Mouse (Mus musculus): Measurements from ENCODE around the gene Mgat5b. TPM values are rescaled to one million over a fixed set of nuclear protein-coding genes. Genes with fewer than 3 reads are reported as not detected.

Mgat5b gene
- polyA plus RNA-seq, 1 experiment = 9.3 TPM

GRCm38 (mm10) chr11:116928031-116928430, 9.4 kb downstream of the Mgat5b start:
- TF ChIP-seq CTCF (IDR thresholded peaks at IDR 0.05; ENCODE audit: low read depth, low read length) = no peak
- TF ChIP-seq EP300 (IDR thresholded peaks at IDR 0.05; ENCODE audit: insufficient read depth, low read depth, low read length) = no peak
- TF ChIP-seq POLR2A (IDR thresholded peaks at IDR 0.05; ENCODE audit: insufficient read depth, low read length) = no peak
- no peaks in the 10 kb centered on the region for H3K27me3 ChIP-seq (ENCODE audit: control insufficient read depth, insufficient read depth, low read length, poor library complexity, severe bottlenecking)
- no peak overlapping the region for H3K27ac ChIP-seq (ENCODE audit: insufficient read depth, low read length)
- no peaks in the 10 kb centered on the region for H3K36me3 ChIP-seq (ENCODE audit: control insufficient read depth, insufficient read depth, low read length, poor library complexity, severe bottlenecking)
- H3K9ac ChIP-seq (ENCODE audit: low read depth, poor library complexity, severe bottlenecking) = no peak overlapping the region
- H3K9me3 ChIP-seq (replicated peaks; ENCODE audit: control insufficient read depth, insufficient read depth, low read length, poor library complexity, severe bottlenecking) = no peaks in the 10 kb centered on the region
- H3K4me1 ChIP-seq (ENCODE audit: control insufficient read depth, insufficient read depth, low read length) = peaks cover 2% of the 10 kb centered on the region
- no peak overlapping the region for H3K4me3 ChIP-seq (ENCODE audit: low read depth, low read length)

- Histone ChIP-seq H3K9me3 (replicated peaks; ENCODE audit: control insufficient read depth, insufficient read depth, low read length, poor library complexity, severe bottlenecking) (no peaks in the 10 kb centered on the region), H3K27me3 (ENCODE audit: control insufficient read depth, insufficient read depth, low read length, poor library complexity, severe bottlenecking) (no peaks in the 10 kb centered on the region), H3K4me3 (ENCODE audit: low read depth, low read length) (no peak overlapping the region), H3K9ac (ENCODE audit: low read depth, poor library complexity, severe bottlenecking) (no peak overlapping the region), H3K36me3 (ENCODE audit: control insufficient read depth, insufficient read depth, low read length, poor library complexity, severe bottlenecking) (no peaks in the 10 kb centered on the region), H3K4me1 (ENCODE audit: control insufficient read depth, insufficient read depth, low read length) (peaks cover 16% of the 10 kb centered on the region), H3K27ac (ENCODE audit: insufficient read depth, low read length) (no peak overlapping the region)
- no peak for TF ChIP-seq CTCF (IDR thresholded peaks at IDR 0.05; ENCODE audit: low read depth, low read length)
- TF ChIP-seq POLR2A (IDR thresholded peaks at IDR 0.05; ENCODE audit: insufficient read depth, low read length) = no peak
- TF ChIP-seq EP300 (IDR thresholded peaks at IDR 0.05; ENCODE audit: insufficient read depth, low read depth, low read length) = no peak
These were observed 16.2 kb downstream of the Mgat5b start for GRCm38 (mm10) chr11:116934862-116935261.

GRCm38 (mm10) chr11:116935354-116935753, 16.7 kb downstream of the Mgat5b start:
- no peaks in the 10 kb centered on the region for H3K27me3 ChIP-seq (ENCODE audit: control insufficient read depth, insufficient read depth, low read length, poor library complexity, severe bottlenecking)

GRCm38 (mm10) chr11:116935917-116936316, 17.3 kb downstream of the Mgat5b start:
- no peak overlapping the region for H3K9ac ChIP-seq (ENCODE audit: low read depth, poor library complexity, severe bottlenecking)
- H3K4me1 ChIP-seq (ENCODE audit: control insufficient read depth, insufficient read depth, low read length) = peaks cover 16% of the 10 kb centered on the region
- no peak overlapping the region for H3K4me3 ChIP-seq (ENCODE audit: low read depth, low read length)
- TF ChIP-seq EP300 (IDR thresholded peaks at IDR 0.05; ENCODE audit: insufficient read depth, low read depth, low read length) (no peak), CTCF (IDR thresholded peaks at IDR 0.05; ENCODE audit: low read depth, low read length) (no peak), POLR2A (IDR thresholded peaks at IDR 0.05; ENCODE audit: insufficient read depth, low read length) (no peak)
- no peaks in the 10 kb centered on the region for H3K27me3 ChIP-seq (ENCODE audit: control insufficient read depth, insufficient read depth, low read length, poor library complexity, severe bottlenecking)
- no peaks in the 10 kb centered on the region for H3K9me3 ChIP-seq (replicated peaks; ENCODE audit: control insufficient read depth, insufficient read depth, low read length, poor library complexity, severe bottlenecking)
- H3K27ac ChIP-seq (ENCODE audit: insufficient read depth, low read length) = no peak overlapping the region
- H3K36me3 ChIP-seq (ENCODE audit: control insufficient read depth, insufficient read depth, low read length, poor library complexity, severe bottlenecking) = no peaks in the 10 kb centered on the region

More at GRCm38 (mm10) chr11:116935354-116935753, 16.7 kb downstream of the Mgat5b start:
- Histone ChIP-seq H3K27ac (ENCODE audit: insufficient read depth, low read length) (no peak overlapping the region), H3K4me3 (ENCODE audit: low read depth, low read length) (no peak overlapping the region), H3K9ac (ENCODE audit: low read depth, poor library complexity, severe bottlenecking) (no peak overlapping the region), H3K4me1 (ENCODE audit: control insufficient read depth, insufficient read depth, low read length) (peaks cover 16% of the 10 kb centered on the region), H3K36me3 (ENCODE audit: control insufficient read depth, insufficient read depth, low read length, poor library complexity, severe bottlenecking) (no peaks in the 10 kb centered on the region), H3K9me3 (replicated peaks; ENCODE audit: control insufficient read depth, insufficient read depth, low read length, poor library complexity, severe bottlenecking) (no peaks in the 10 kb centered on the region)
- TF ChIP-seq POLR2A (IDR thresholded peaks at IDR 0.05; ENCODE audit: insufficient read depth, low read length) (no peak), CTCF (IDR thresholded peaks at IDR 0.05; ENCODE audit: low read depth, low read length) (no peak), EP300 (IDR thresholded peaks at IDR 0.05; ENCODE audit: insufficient read depth, low read depth, low read length) (no peak)

- no peak overlapping the region for H3K4me3 ChIP-seq (ENCODE audit: low read depth, low read length)
- peaks cover 14% of the 10 kb centered on the region for H3K4me1 ChIP-seq (ENCODE audit: control insufficient read depth, insufficient read depth, low read length)
- H3K9ac ChIP-seq (ENCODE audit: low read depth, poor library complexity, severe bottlenecking) = no peak overlapping the region
- TF ChIP-seq EP300 (IDR thresholded peaks at IDR 0.05; ENCODE audit: insufficient read depth, low read depth, low read length) (no peak), POLR2A (IDR thresholded peaks at IDR 0.05; ENCODE audit: insufficient read depth, low read length) (no peak), CTCF (IDR thresholded peaks at IDR 0.05; ENCODE audit: low read depth, low read length) (no peak)
- no peak overlapping the region for H3K27ac ChIP-seq (ENCODE audit: insufficient read depth, low read length)
- no peaks in the 10 kb centered on the region for H3K9me3 ChIP-seq (replicated peaks; ENCODE audit: control insufficient read depth, insufficient read depth, low read length, poor library complexity, severe bottlenecking)
- H3K36me3 ChIP-seq (ENCODE audit: control insufficient read depth, insufficient read depth, low read length, poor library complexity, severe bottlenecking) = no peaks in the 10 kb centered on the region
- no peaks in the 10 kb centered on the region for H3K27me3 ChIP-seq (ENCODE audit: control insufficient read depth, insufficient read depth, low read length, poor library complexity, severe bottlenecking)
These were observed 18.5 kb downstream of the Mgat5b start for GRCm38 (mm10) chr11:116937141-116937540.

- Histone ChIP-seq H3K27ac (ENCODE audit: insufficient read depth, low read length) (peak overlapping the region; percentile 98), H3K4me3 (ENCODE audit: low read depth, low read length) (peak overlapping the region; percentile 71)
These were observed 21.6 kb downstream of the Mgat5b start for GRCm38 (mm10) chr11:116940088-116940855.

More at GRCm38 (mm10) chr11:116940088-116940855, 21.6 kb downstream of the Mgat5b start:
- no peak for TF ChIP-seq CTCF (IDR thresholded peaks at IDR 0.05; ENCODE audit: low read depth, low read length)
- TF ChIP-seq POLR2A (IDR thresholded peaks at IDR 0.05; ENCODE audit: insufficient read depth, low read length) = no peak
- peak; percentile 63; the same call in 1 of the 2 replicates for TF ChIP-seq EP300 (IDR thresholded peaks at IDR 0.05; ENCODE audit: insufficient read depth, low read depth, low read length)
- Histone ChIP-seq H3K4me1 (ENCODE audit: control insufficient read depth, insufficient read depth, low read length) (peaks cover 14% of the 10 kb centered on the region), H3K9me3 (replicated peaks; ENCODE audit: control insufficient read depth, insufficient read depth, low read length, poor library complexity, severe bottlenecking) (no peaks in the 10 kb centered on the region), H3K36me3 (ENCODE audit: control insufficient read depth, insufficient read depth, low read length, poor library complexity, severe bottlenecking) (no peaks in the 10 kb centered on the region), H3K27me3 (ENCODE audit: control insufficient read depth, insufficient read depth, low read length, poor library complexity, severe bottlenecking) (no peaks in the 10 kb centered on the region), H3K9ac (ENCODE audit: low read depth, poor library complexity, severe bottlenecking) (peak overlapping the region; percentile 65)
